Mouse (Mus musculus) MEL (cell line): ENCODE data around the gene Med7.

Source experiments
- CTCF ChIP-seq, 3 experiments: IDR thresholded peaks in 2 of 3; conservative IDR thresholded peaks in 1 of 3; 2 replicates each; pipeline ENCODE4 v1.5.1; 2011 to 2012; ENCODE audit warnings: low read length in 3 of 3, low read depth in 2 of 3, mild to moderate bottlenecking in 2 of 3, improper control_type of control experiment in 1 of 3, inconsistent platforms in 1 of 3, mixed read lengths in 1 of 3, moderate library complexity in 1 of 3; ENCODE audit not compliant: control insufficient read depth in 1 of 3, insufficient read depth in 1 of 3, poor library complexity in 1 of 3, severe bottlenecking in 1 of 3
- MAX ChIP-seq: IDR thresholded peaks from 2 replicates; pipeline ENCODE4 v1.6.1; 2011; ENCODE audit warnings: low read length, improper control_type of control experiment
- NELFE ChIP-seq: IDR thresholded peaks from 2 replicates; pipeline ENCODE4 v1.6.1; 2011; ENCODE audit warnings: low read depth, low read length, improper control_type of control experiment

DNA sequence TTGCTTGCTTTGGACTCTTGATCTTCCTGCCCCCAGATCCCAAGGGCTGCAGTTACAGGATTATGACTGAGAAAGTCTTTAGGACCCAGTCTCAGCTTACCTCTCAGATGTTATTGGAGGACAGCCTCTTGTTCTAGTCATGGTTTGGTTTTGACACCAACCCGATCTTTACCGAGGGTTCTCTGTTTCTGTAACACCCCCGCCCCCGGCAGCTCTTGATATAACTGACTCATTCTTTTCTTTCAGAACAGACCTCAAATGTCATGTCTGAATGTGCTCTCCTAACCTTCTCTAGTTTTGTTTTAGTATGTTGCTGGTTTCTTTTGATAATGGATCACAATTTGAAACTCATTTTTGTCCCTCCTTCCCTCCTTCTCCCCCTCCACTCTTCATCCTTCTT, 37.5 kb downstream of the Med7 start:
- TF ChIP-seq MAX, result no peak
- TF ChIP-seq NELFE, result no peak
- no peak for TF ChIP-seq CTCF (IDR thresholded peaks at IDR 0.05 in 2 of 3, conservative IDR thresholded peaks at IDR 0.05 in 1 of 3; ENCODE audit: control insufficient read depth in 1 of 3, insufficient read depth in 1 of 3, low read depth in 2 of 3, low read length in 3 of 3, poor library complexity in 1 of 3, severe bottlenecking in 1 of 3)
